Mouse (Mus musculus) thymus, adult 18-20 months (tissue): Measurements from ENCODE around the gene Psmb6.

Experiments used
- DNase-seq, 2 experiments: peaks; one replicate each; pipeline ENCODE4 v3.0.0; 2022; ENCODE audit warnings: mixed read lengths in 2 of 2

Gene Psmb6

DNA sequence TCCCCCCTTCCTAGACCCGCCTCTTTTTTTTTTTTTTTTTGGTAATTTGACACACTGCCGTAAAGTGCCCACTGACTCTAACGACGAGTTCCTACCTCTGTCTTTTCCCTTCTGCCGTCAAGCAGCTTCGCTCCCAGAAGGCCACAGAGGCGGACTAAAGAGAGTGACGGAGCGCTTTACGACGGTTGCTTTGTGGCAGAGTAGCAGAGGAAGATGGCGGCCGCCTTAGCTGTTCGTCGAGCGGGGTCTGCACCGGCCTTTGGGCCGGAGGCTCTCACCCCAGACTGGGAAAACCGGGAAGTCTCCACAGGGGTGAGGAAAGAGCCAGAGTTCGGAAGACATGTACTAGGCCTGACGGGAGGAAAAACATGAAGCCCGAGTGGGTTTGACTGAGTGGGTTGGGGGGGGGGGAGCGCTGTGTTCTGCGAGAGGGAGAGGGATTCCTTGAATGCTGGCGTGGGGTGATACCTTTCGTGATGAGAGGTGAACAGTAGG, at the start of gene Psmb6:
Gene Psmb6, plus strand, starts transcription at position 184 of the 495 bp plus-strand sequence.
- DNase-seq, result peak; percentile 86 to 94

GRCm38 (mm10) chr11:70485498-70485897, 39.7 kb upstream of the Psmb6 start:
- no peak for DNase-seq

DNA sequence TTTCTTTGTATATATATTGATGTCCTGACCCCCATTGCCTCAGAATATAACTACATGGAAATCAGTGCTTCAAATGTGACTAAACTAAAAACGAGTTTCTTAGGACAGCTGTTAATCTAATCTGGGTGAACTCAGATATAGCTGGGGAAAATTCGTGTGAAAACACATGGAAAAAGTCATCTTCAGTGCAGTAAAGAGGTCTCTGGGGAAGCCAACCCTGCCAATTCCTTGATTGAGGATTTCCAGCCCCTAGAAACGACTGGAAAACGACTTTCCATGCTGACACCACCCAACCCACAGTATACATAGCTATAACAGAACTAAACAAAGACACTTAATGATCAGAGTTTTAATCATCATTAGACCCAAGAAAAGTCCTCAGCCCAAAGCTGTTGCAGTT, 37.4 kb upstream of the Psmb6 start:
- no peak for DNase-seq

GRCm38 (mm10) chr11:70489138-70489537, 36.0 kb upstream of the Psmb6 start:
- no peak for DNase-seq

DNA sequence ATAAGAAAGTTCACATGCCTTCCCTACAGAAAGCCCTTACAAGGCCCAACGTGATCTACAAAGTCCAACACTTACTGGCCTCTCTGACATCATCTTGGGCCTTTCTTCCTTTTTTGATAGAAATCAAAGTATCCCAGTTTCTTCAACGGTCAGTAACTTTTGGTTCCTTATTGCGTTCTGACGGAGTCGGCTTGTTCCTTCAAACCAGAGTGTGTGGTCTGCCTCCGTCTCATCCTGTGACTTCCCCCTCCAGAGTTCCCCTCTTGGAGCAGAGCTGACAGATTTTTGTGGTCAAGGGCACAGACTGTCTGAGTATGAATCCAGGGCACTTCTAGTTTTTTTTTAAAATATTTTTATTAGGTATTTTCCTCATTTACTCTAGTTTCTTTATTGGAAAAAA, 35.5 kb upstream of the Psmb6 start:
- no peak for DNase-seq

GRCm38 (mm10) chr11:70499566-70500475, 25.3 kb upstream of the Psmb6 start:
- no peak for DNase-seq

GRCm38 (mm10) chr11:70500476-70500812, 24.7 kb upstream of the Psmb6 start:
- DNase-seq, result no peak

GRCm38 (mm10) chr11:70502018-70502417, 23.1 kb upstream of the Psmb6 start:
- DNase-seq, result no peak

GRCm38 (mm10) chr11:70504970-70505369, 20.2 kb upstream of the Psmb6 start, which contains the start of gene Tm4sf5:
Tm4sf5 (plus strand) TSS chr11:70505244.
- no peak for DNase-seq

DNA sequence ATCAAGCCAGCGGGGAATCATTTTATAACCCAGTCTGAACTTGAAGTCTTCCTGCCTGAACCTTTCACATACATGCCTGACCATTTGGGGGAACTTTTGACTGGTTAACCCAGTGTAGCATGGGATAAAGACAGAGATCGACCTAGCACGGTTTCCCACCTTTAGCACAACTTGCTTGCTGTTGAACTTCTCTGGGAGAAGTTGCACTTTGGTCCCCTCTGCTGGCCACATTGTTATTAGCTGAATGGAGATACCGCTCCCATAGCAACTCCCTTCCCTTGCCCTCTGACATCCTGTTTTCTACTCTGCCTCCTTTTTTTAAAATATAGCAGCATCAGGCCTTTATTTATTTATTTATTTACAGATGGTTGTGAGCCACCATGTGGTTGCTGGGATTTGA, 18.8 kb upstream of the Psmb6 start:
- DNase-seq, result peak; percentile 53 to 78

GRCm38 (mm10) chr11:70506962-70507515, 18.1 kb upstream of the Psmb6 start:
- peak in 1 of 2 experiments; percentile 60 for DNase-seq

- peak in 1 of 2 experiments; percentile 39 for DNase-seq
Observed at GRCm38 (mm10) chr11:70509753-70510564, 15.2 kb upstream of the Psmb6 start.

DNA sequence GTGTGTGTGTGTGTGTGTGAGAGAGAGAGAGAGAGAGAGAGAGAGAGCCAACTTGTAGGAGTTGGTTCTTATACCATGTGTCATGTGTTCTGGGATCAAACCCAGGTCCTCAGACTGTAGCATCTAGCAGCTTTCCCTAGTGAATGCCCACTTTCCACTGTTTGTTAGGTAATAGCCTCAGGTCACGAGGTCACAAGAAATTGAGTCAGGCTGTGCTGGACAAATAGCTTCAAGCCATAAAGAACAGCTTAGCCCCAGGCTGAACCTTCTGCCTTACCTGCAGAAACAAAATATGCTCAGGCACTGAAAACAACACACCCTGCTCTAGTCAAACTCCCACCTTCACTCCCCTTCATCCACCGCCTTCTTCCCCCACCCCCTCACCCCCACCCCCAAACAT, 13.9 kb upstream of the Psmb6 start:
- DNase-seq, result no peak

GRCm38 (mm10) chr11:70511825-70512224, 13.3 kb upstream of the Psmb6 start:
- DNase-seq, result no peak

- DNase-seq, result no peak
Observed at GRCm38 (mm10) chr11:70512709-70513342, 12.3 kb upstream of the Psmb6 start.

- DNase-seq, result no peak
Observed at GRCm38 (mm10) chr11:70513520-70513919, 11.6 kb upstream of the Psmb6 start.

GRCm38 (mm10) chr11:70514288-70514687, 10.9 kb upstream of the Psmb6 start, which contains the start of gene Vmo1:
Vmo1 (minus strand) TSS chr11:70514616.
- DNase-seq, result no peak

GRCm38 (mm10) chr11:70516352-70516751, 8.8 kb upstream of the Psmb6 start:
- no peak for DNase-seq

GRCm38 (mm10) chr11:70518436-70518835, 6.7 kb upstream of the Psmb6 start:
- no peak for DNase-seq

- DNase-seq, result no peak
Observed at GRCm38 (mm10) chr11:70518923-70519322, 6.2 kb upstream of the Psmb6 start, which contains the start of gene Gltpd2. Gltpd2 (plus strand) TSS chr11:70519196.

- DNase-seq, result no peak
Observed at GRCm38 (mm10) chr11:70520178-70520769, 4.9 kb upstream of the Psmb6 start.
